Mouse (Mus musculus) thymus, adult 2 months (tissue): ENCODE data around the gene Pou2af1. TPM values are rescaled to one million over a fixed set of nuclear protein-coding genes. Genes with fewer than 3 reads are reported as not detected.

Source experiments
- DNase-seq: peaks from one replicate; pipeline ENCODE4 v3.0.0; 2021
- H3K27ac ChIP-seq: fragments of 200-500 bp; 2 replicates; pipeline ENCODE4 v1.5.1; 2012; ENCODE audit warnings: low read length, control low read depth; ENCODE audit not compliant: control insufficient read depth, insufficient read depth
- H3K27me3 ChIP-seq: fragments of 200-500 bp; 2 replicates; pipeline ENCODE4 v1.6.1; 2012; ENCODE audit warnings: mild to moderate bottlenecking, low read length, moderate library complexity, mixed read lengths; ENCODE audit not compliant: control insufficient read depth, insufficient read depth
- H3K36me3 ChIP-seq: fragments of 200-500 bp; 2 replicates; pipeline ENCODE4 v1.6.1; 2012; ENCODE audit warnings: mild to moderate bottlenecking, low read length, moderate library complexity; ENCODE audit not compliant: control insufficient read depth, insufficient read depth
- H3K4me1 ChIP-seq: fragments of 200-500 bp; replicated peaks from 2 replicates; pipeline ENCODE4 v1.6.1; 2012; ENCODE audit warnings: low read length; ENCODE audit not compliant: control insufficient read depth, insufficient read depth
- H3K4me3 ChIP-seq: fragments of 200-500 bp; 2 replicates; pipeline ENCODE4 v1.5.1; 2012; ENCODE audit warnings: mild to moderate bottlenecking, low read length, control low read depth, moderate library complexity; ENCODE audit not compliant: control insufficient read depth, insufficient read depth
- CTCF ChIP-seq: fragments of 200-500 bp; IDR thresholded peaks from 2 replicates; pipeline ENCODE4 v1.5.1; 2012; ENCODE audit warnings: mild to moderate bottlenecking, control low read depth, low read length, moderate library complexity, borderline replicate concordance; ENCODE audit not compliant: control insufficient read depth, poor library complexity, insufficient read depth; ENCODE audit errors: extremely low read depth
- POLR2A ChIP-seq: fragments of 200-500 bp; IDR thresholded peaks from 2 replicates; pipeline ENCODE4 v1.6.1; 2012; ENCODE audit warnings: mild to moderate bottlenecking, low read length, control low read depth, moderate library complexity; ENCODE audit not compliant: control insufficient read depth, poor library complexity, insufficient read depth; ENCODE audit errors: extremely low read depth
- WGBS: fragments of 180-500 bp; shearing (Covaris S2); methylation state at CpG from one replicate; pipeline ENCODE4 v1.1.7; 2018; 5-methylcytosine and 5-hydroxymethylcytosine counted together
- polyA plus RNA-seq: library from polyadenylated mRNA; depleted of rRNA; stranded (reverse); fragments of >200 nt; gene quantifications from 2 replicates; pipeline ENCODE4 v1.2.3, GENCODE M21; 2012; rRNA removed

Gene Pou2af1
- 15.0 and 18.5 TPM in 2 replicates for polyA plus RNA-seq

DNA sequence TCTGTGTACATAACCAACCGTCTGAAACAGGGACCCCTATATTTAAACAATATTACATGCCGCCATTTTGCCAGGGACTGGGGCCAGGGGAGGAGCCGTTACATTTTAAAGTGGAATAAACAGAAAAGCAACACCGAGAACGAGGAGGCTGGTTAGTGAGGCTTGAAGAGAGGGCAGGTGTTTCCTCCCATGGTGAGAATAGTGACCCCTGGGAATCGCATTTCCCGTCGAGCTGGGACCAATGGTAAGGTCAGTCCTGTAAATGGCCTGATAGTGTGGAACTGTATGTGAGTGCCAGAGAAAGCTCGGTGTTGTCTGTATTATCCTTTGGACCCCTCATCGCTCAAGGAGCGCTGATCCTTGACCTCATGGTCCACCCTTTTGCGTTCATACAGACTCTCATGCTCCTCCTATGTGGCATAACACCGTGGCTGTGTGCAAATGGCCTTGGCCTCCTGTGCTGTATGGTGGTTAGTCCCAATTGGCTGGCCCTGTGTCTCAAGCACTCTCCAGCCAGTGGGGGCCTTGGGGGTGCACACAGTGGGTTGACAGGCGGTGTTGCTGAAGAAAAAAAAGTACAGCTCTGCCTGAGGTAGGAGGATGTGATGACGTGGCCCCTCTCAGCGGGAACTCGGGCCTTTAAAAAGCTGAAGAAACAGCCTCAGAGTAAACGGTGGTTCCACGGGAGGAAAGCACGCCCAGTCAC is at the start of gene Pou2af1:
Gene Pou2af1 (plus strand): TSS at position 686 of the 706 bp plus-strand sequence.
- TF ChIP-seq CTCF (0 out of 2 replicates have a peak, but pooled peaks have one; percentile 4), POLR2A (no peak)
- peak; percentile 73 for DNase-seq
- Histone ChIP-seq H3K4me1 (peaks cover 17% of the 10 kb centered on the region), H3K36me3 (no peaks in the 10 kb centered on the region), H3K27me3 (no peaks in the 10 kb centered on the region), H3K4me3 (peak within 1 kb of the TSS; percentile 21), H3K27ac (peak within 1 kb of the TSS; percentile 67)
- 58% methylated on average over 20 of the region's 20 CpGs for WGBS

DNA sequence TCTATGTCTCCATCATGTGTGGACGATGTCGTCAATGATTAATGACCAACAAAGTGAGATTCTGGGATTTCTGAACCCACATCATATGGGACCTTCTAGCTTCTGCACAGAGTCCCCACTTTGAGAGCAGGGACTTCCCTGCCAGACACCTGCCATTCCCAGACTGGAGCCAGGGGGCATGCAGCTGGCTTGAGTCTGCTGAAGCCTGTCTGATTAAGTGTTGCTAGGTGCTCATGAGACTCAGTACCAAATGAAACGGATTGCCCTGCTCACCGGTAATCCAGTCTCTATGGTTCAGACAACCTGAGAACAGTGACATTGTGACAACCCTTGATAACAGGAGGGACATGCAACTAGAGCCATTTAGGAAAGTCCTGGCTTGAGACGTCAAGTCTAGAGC is 49.5 kb upstream of the Pou2af1 start:
- H3K4me1 ChIP-seq, result peaks cover 41% of the 10 kb centered on the region
- TF ChIP-seq POLR2A (no peak), CTCF (no peak)
- H3K27me3 ChIP-seq, result no peaks in the 10 kb centered on the region
- DNase-seq, result no peak
- WGBS, result 96% methylated on average over 5 of the region's 5 CpGs
- H3K27ac ChIP-seq, result no peak overlapping the region
- no peaks in the 10 kb centered on the region for H3K36me3 ChIP-seq
- no peak overlapping the region for H3K4me3 ChIP-seq

DNA sequence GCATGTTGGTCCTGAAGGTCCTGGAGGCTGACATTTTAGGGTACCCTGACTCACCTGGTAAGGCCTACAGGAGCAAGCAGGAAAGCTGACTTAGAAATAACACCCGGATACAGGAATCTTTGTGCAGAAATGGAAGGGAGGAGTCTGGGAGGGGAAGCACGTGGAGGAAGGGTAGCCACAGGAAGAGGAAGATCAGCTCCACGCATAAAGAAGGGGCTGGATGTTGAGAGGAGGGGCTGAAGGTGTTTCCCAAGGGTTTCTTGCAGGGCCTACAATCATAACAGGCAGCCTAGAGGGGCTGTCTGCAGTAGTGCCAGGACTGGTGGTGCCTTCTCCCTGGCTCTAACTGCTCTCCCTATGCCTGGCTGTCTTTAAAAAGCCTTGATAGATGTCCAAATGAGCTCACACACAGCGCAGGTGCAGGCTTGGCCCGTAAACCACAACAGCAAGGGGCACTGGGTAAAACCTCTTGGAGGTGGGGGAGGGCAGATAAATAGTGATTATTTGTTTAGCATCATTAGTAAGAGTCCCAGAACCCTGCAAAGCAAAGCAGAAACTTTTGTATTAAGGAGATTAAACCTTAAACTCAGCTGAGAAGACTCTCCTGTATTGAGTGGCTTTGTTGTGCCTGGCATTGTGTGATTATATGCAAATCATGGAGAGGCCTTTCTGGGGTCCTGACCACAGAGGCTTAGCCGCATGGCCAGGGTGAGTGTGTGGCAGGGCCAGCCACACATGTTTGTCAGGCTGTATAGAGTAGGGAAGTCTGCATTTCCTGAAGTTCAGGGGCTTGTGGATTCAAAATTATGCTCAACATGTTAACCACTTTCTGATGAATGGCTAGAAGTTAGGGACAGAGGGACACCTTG is 48.0 kb upstream of the Pou2af1 start, which contains the start of gene Gm32742:
Gene Gm32742 (minus strand): TSS at position 206 of the 869 bp plus-strand sequence.
- peak within 1 kb of the TSS; percentile 53; the same call in 1 of the 2 replicates for H3K27ac ChIP-seq
- 7% methylated on average over 6 of the region's 6 CpGs for WGBS
- peaks cover 41% of the 10 kb centered on the region for H3K4me1 ChIP-seq
- no peak for DNase-seq
- no peaks in the 10 kb centered on the region for H3K27me3 ChIP-seq
- H3K4me3 ChIP-seq, result no peak within 1 kb of the TSS
- H3K36me3 ChIP-seq, result no peaks in the 10 kb centered on the region
- TF ChIP-seq CTCF (no peak), POLR2A (no peak)

DNA sequence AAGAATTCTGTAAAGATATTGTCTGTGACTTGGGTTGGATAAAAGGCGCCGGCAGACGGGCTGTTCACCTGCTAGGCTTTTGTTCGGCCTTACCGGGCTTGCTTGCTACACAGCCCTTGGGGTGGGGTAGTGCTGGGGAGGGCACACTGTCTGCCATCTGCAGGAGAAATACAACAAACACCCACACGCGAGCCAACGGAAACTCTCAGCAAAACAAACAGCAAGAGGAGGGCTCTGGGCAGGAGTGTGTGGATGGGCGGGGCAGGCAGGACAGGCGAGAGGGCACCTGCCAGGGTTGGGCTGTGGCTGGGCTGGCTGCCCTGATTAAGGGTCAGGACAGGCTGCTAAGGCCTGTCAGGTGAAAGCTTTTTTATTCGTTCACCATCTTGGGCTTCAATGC is 45.6 kb upstream of the Pou2af1 start:
- no peaks in the 10 kb centered on the region for H3K36me3 ChIP-seq
- peaks cover 37% of the 10 kb centered on the region for H3K4me1 ChIP-seq
- no peak overlapping the region for H3K4me3 ChIP-seq
- 15% methylated on average over 11 of the region's 11 CpGs for WGBS
- peak overlapping the region; percentile 36; the same call in 1 of the 2 replicates for H3K27ac ChIP-seq
- H3K27me3 ChIP-seq, result no peaks in the 10 kb centered on the region
- peak; percentile 54 for DNase-seq
- no peak for TF ChIP-seq CTCF
- TF ChIP-seq POLR2A, result no peak

DNA sequence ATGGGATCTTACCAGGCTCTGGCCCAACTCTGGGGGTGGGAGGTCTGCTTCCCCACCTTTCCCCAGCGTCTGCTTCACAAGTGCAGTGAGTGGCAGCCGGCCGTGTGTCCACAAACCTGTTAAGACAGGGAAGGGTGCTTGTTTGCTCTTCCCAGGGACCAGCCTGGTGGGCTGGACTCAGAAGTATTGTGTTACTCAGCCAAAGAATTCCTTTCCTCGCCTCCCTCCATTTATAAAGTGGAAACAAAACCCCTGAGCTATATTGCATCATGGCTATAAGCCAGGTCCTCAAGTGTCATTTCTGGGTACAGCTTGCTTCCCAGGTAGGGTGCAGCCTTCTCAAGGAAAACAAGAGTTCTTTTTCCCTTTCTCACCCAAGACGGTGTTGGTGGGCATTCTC is 44.8 kb upstream of the Pou2af1 start:
- no peak for DNase-seq
- Histone ChIP-seq H3K27me3 (no peaks in the 10 kb centered on the region), H3K36me3 (no peaks in the 10 kb centered on the region), H3K4me1 (peaks cover 34% of the 10 kb centered on the region), H3K27ac (no peak overlapping the region), H3K4me3 (no peak overlapping the region)
- 97% methylated on average over 5 of the region's 5 CpGs for WGBS
- TF ChIP-seq CTCF (no peak), POLR2A (no peak)

DNA sequence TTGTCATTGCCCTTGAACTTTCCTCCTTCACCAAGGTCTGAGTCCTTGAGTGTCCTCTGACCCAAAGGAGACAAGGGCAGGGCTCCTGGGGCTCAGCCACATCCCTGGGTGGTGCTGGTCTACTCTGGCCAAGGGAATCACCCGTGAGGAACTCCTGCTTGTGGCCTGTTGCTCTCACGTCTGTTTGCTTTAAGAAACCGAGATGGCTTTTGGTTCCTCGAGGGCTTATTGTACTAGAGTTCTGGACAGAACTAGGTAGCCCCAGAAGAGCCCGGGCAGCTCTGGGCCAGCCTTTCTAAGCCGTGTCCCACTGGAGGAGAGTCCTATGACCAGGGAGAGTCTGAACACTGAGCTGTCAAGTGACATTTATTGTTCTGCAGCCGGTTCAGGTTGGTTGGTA is 44.4 kb upstream of the Pou2af1 start:
- WGBS, result 92% methylated on average over 7 of the region's 7 CpGs
- Histone ChIP-seq H3K27ac (no peak overlapping the region), H3K27me3 (no peaks in the 10 kb centered on the region), H3K36me3 (no peaks in the 10 kb centered on the region), H3K4me3 (no peak overlapping the region), H3K4me1 (peaks cover 31% of the 10 kb centered on the region)
- no peak for DNase-seq
- no peak for TF ChIP-seq CTCF
- TF ChIP-seq POLR2A, result no peak
